Mouse (Mus musculus): ENCODE data around the gene Tctn1.

The Tctn1 gene

DNA sequence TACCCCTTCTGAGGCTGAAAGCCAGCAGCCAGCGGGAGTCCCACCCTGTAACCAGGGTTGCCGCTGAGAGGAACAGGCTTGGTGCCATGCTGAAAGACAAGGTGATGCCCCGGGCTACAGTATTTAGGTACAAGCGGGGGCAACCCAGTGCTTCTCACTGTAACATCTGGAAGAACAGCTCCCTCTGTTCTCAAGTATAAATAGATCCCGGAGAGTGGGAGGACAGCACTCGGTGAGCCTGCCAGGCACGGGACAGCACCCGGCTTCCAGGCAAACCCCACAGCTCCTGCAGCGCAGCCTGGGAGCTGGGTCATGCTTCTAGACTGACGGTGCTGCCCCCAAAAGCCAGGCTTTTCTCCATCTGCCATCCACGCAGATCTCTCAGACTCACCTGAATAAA is 16.7 kb downstream of the Tctn1 start:
- DNase-seq (ENCODE audit: low spot score), result no peak

DNA sequence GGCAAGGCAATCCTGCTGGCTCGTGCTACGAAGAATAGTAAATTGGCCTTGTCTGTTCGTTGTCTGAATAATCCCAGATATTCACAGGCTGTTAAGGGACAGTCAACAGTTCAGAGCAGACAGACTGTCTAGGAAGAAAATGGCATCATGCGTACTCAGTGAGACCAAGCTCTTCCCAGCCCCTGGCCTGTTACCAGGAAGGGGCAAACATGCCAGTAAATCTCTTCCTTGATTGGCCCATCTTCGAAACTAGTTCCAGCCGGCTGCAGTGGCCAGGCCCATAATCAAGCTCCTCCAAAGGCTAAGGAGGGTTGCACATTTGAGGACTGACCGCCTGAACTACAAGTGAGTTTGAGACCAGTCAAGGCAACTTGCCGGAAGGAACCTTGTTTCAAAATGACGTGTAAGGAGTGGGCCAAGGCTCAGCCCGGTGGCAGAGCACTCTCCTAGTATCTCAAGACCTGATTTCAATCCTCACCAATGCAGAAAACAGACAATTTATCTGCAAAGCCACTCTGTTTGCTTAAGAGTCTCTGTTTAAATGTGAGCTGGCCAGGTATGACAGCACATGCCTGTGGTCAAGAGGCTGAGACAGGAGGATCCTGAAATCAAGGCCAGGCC is 17.6 kb downstream of the Tctn1 start:
- DNase-seq (ENCODE audit: low spot score), result no peak

DNA sequence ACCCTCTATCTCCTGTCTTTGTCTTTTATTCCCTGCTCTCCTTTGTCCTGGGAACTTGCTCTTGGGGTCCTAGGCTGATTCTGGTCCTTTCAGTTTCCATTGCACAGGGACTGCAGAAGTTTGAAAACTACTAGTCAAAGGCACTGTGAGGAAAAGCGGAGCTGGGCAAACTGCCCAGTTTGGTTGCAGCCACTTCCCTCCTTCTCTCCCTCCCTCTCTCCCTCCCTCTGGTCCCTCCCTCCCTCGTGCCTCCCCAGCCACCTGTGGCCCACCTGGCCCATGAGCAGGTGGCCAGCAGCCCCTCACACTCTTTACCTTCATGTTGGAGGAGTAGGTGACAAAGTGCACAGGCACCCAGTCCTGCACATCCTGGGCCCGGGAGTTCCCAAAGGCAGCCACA is 19.1 kb downstream of the Tctn1 start:
- no peak for DNase-seq (ENCODE audit: low spot score)

DNA sequence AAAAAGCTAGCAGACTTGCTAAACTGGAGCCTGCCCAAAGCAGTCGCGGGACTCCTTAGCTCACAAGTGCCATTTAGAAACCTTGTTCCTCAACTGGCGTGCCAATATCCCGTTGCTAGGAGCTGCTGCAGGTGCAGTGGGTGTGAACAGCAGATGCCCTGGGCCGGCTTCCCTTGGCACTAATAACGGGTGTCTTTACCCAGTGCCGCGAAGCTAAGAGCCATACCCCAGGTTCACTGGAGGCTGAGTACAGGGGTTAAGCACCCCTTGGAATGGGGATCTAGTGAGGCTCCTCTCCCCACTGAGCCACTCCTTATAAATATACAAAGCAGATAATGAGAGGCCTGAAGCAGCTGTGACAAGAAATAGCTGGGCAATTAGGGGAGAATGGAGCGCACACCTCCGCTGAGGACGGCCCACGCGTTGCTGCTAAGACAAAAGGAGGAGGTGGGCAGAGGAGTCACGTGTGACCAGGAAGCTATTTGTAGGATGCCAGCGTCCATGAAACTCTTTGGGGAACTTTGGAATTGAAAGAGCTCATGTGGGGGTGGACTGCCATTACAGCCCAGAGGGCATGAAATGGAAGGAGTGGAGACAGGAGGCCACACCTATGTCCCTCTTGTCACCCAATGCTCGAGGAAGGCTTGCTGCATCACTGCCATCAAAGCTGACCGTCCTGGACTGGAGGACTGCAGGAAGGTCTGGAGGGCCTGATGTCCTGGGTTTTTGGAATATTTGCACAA is 20.3 kb downstream of the Tctn1 start:
- no peak for DNase-seq (ENCODE audit: low spot score)

DNA sequence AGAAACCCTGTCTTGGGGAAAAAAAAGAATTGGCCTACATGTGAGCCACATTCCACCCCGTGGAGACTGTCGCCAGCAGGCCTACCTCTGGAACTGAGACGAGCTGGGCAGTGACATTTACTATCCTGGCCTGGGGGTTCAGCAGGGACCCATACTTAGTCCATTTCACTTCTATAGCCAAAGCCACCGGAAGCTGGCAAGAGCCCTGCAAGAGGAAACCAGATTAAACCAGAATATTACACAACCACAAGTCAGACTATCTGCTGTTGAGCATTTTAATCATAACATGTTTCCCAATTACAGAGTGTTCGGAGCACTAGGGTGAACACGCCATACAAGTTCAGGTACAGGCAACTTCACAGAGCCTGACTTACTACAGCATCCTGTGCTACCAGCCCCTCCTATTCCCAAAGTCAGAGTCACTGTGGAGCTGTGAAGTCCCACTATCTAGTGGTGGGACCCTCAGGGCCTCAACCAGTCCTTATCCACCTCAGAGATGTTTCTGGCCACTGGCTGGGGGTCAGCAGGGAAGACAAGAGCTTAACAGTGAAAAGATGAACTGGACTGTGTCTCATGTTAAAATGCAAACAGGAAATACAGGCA is 21.6 kb downstream of the Tctn1 start:
- no peak for DNase-seq (ENCODE audit: low spot score)

DNA sequence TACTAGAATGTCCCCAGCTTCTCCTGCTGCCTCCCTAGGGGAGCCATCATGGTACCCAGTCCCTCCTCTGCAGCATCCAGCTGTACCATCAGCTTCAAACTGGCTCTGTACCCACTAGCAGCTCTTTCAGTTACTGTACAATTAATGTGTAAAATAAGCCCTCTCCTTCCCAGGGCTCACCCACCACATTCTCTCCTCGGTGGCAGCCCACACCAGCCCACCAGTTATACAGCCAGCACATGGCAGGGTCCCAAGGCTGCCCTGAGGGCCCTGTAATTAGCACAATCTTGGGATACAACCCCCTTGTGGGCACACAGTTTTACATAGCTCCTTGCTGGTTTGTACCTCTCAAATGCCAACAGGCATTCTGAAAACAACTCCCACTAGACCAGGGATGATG is 23.3 kb downstream of the Tctn1 start:
- DNase-seq (ENCODE audit: low spot score), result no peak

DNA sequence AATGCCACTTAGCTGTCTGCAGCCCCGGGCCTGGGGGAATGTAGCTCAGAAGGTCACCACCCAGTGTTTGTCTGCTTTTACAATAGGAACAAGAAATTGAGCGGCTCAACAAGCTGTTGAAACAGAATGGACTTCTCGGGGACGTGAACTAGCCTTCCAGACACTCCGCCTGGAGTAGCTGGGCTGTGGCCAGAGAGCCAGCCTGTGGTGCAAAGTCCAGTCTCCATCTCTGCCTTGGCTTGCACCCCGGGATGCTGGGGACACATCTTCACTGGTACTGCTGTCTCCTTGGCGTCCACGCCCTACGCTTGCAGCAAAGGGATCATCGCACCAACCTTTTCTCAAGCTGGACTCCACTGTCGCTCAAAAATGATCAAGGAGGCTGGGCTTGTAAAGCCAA is 23.7 kb downstream of the Tctn1 start:
- no peak for DNase-seq (ENCODE audit: low spot score)

DNA sequence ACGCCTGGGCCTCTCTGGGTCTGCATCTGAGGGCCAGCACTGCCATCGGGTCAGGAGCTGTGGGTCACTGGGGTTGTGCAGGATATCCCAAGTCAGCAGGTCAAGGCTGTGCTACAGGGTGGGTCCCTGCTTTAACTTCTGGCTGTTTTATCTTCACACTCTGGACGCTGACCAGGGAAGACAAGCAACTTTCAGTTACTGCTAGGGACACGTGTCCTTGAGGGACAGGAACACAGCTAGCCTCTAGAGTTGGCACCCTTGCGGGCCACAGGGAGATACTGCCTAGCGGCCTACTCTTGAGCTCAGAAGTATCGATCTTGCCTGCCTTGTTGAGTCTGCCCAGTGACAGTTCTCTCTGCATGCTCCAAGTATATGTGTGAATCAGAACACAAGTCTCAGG is 24.6 kb downstream of the Tctn1 start:
- DNase-seq (ENCODE audit: low spot score), result no peak

DNA sequence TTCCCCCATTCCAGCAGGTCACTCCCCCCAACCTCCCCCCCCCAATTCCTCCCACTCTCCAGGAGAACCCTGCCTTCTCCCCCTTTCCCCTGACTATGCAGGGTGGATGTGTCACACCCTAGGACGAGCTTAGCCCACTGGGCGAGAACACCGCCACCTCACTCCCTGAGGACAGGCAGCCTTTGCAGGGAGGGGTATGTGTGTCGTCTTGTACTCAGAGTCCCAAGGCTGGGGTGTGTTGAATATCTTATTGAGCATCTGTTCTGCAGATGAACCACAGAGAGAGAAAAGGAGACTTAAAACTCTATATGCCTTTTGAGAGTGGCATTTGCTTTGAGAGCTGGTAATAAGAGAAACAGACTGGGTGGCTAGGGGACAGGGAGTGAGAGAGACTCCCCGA is 27.1 kb downstream of the Tctn1 start:
- no peak for DNase-seq (ENCODE audit: low spot score)

DNA sequence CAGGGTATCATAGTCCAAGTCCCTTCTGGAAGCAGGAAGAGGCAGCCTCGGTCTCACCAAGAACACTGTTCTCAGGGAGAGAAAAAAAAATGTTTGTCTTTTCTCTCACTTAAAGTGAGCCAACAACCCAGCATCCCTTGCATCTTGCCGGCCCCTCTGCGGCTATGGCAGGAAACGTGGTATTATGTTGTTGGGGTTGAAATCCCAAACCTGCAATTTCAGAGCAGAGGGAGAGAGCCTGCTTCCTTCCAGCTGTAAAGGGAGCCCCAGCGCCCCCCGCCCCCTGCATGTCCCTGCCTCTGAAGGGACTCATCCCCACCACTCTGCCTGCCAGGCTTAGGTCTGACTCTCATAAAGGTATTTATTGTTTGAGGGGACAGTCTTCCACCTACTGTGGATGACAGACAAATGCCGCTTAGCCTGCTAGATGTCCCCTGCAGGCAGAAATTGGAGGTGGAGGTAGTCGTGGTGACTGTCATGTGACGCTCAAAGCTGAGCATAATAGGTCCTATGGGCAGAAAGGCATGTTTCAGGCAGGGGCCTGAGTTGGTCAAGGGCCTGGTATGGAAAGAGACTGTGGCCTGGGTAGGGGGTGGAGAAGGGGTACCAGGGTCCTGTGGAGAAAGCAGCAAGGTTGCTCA is 28.9 kb downstream of the Tctn1 start:
- DNase-seq (ENCODE audit: low spot score), result no peak

DNA sequence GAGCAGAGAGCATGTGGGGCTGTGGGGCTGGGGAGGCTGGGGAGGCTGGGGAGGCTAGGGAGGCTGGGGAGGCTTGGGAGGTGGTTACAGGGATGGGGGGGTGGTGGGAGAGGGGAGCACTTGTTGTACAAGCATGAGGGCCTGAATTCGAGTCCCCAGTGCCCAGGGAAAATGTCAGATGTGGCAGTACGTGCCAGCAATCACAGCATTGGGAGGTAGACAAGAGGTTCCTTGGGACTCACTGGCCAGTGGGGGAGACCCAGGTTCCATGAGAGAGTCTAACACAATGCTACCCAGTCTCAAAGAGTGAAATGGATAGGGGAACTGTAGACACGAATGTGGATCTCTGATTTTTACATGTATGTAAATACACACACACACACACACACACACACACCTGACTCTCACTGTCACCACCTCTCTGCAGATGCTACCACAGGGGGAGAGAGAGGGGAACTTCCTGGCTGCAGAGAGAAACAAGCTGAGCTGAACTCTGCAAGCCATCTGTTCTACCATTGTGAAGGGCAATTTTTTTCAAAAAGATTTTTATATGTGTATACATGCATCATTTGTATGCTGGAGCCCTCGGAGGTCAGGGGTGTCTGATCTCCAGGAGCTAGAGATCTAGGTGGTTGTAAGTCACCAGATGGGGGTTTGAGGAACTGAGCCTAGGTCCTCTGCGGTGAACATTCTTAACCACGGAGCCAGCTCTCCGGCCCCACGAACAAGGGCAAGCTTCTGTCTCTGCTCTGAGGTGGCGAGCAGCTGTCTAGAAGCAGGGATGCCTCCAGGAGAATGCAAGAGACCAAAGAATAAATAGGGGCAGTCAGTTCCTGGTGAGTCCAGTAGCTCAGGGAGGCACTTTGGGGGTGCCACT is 29.7 kb downstream of the Tctn1 start:
- DNase-seq (ENCODE audit: low spot score), result no peak

DNA sequence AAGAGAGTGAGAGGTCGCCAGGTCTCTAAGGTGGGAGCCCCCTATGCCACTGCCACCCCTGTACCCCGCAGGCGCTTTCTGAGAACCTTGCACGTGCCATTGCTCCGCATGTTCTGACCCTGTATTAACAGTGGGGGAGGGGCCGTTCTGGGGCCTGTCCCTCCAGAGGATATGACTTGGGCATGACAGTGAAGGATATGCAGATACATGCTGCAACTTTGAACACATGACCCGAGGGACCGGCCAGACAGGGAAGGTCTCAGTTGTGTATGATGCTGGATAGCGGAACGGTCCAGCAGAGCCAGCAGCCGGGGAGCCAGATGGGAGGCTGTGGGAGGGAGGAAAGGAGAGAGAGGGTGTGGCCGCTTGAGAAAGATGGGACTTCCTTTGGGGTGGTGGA is 30.6 kb downstream of the Tctn1 start:
- DNase-seq (ENCODE audit: low spot score), result no peak

DNA sequence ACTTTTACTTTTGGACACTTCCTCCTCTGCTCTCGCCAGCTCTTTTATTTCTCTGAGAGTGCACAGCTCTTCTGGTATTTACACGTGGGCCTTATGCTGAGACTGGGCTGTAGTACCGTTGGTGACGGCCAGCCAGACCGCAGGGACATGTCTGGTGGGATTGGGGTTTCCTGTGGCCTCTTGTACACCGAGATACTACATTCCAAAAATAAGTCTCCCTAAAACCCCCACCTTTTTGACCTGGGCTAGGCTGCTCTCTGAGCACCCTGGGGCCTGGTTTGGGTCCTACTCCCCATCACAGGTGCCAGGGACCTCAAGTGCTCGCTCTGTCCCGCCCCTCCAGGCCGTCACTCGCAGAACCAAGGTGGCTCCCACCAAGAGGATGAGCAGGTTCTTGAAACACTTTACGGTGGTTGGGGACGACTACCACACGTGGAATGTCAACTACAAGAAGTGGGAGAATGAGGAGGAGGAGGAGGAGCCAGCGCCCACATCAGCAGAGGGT is 31.1 kb downstream of the Tctn1 start:
- DNase-seq (ENCODE audit: low spot score), result no peak

DNA sequence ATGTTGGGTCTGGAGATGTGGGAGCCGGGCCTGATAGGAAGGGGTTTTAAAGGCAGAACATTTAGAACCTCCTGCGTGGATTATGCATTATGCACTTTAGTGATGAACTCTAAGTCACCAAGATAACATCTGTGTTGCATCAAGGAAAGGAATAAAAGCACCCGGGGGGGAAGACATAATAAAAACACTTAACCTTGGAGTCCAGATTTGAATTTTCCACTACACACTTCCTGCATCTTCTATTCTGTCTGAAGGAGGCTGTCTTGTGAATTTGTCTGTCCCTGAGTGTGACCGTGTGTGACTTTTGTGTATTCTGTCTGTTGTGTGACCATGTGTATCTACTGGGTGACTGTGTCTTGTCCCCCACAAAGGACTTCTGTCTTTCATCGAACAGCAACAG is 32.3 kb downstream of the Tctn1 start:
- no peak for DNase-seq (ENCODE audit: low spot score)

DNA sequence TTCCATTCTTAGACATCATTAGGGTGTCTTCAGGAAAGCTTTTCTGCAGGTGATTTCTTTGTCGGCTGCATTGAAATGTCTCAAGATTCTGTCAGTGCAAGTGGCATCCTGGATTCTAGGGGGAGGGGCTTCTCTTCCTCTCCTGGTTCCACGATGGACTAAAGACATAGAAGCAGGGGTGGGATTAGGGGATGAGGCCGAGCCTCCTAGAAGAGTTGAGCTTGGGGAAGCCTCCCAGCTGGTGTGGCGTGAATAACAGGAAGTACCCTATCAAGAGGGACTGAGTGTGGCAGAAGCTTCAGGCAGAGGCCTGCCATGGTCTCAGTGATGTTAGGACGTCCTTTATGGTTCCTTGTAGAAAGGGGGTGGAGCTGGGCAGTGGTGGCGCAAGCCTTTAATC is 32.8 kb downstream of the Tctn1 start:
- DNase-seq (ENCODE audit: low spot score), result no peak

DNA sequence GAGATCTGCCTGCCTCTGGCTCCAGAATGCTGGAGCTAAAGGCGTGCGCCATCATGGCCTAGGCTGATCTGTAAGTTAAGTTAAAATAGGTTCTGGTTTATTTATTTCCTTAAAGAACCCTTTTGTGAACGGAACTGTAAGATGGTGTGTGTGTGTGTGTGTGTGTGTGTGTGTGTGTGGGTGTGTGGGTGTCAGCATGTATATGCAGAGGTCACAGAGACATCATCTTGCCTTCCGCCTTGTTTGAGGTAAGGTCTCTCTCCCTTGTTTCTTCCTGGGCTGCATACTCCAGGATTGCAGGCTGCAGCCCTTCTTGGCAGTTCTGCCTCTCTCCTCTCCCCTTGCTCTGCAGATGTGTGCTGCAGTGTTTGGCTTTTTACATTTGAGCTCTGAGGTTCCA is 33.4 kb downstream of the Tctn1 start:
- DNase-seq (ENCODE audit: low spot score), result no peak

DNA sequence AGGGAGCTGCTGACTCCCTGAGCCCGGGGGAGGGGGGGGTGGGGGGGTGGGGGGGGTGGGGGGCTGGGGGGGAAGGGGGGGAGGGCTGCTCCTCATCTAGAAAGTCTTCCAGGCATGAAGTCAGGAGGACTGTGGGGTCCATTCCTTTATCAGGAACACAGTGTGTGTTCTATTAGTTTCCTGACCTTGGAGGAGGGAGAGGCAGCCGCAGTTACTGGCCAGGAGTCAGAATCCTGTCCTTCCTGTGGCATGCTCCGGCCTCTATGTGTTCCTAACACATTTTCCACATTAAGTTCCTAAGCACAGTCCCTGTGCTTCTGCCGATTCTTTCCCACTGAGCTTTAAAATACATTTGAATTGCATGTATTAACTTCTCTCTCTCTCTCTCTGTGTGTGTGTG is 35.5 kb downstream of the Tctn1 start:
- no peak for DNase-seq (ENCODE audit: low spot score)

DNA sequence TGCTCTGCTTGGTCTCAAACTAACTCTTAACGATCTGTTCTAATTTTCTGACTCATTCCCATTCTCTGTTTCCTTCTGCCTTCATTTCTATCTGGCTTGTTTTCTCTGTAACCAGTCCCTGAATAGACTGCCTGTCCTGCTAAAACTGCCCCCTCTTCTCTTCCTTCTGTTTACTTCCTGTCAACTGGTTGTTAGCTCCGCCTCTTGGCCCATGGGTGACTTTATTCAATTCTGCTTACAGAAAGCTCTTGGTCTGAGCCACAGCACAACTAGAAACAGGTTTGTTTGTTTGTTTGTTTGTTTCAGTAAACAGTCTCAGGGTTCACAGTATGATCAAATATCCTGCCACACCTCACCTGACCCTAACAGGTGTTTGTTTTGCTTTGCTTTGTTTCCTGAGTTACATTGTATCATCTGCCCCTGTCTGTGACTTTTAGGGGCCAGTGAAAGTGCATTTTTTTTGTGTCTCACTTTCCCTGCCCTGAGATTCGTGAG is 35.9 kb downstream of the Tctn1 start:
- no peak for DNase-seq (ENCODE audit: low spot score)

DNA sequence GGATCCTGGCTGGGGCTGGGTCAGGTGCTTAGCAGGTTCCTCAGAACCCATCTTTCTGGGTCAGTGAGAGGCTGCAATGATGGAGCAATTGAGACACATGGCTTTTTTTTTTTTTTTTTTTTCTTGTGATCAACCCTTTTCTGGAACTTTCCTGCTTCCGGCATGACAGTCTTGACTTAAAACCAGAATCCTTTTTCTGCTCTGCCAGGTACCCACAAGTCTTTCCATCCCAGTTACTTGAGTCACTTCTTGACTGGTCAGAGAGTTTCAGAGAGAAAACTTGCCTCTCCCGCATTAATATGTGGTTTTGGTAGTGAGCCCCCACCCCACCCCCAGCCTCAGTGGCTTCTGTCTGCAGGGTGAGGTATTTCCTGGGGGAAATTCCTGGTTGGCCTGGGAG is 40.0 kb downstream of the Tctn1 start:
- DNase-seq (ENCODE audit: low spot score), result no peak

DNA sequence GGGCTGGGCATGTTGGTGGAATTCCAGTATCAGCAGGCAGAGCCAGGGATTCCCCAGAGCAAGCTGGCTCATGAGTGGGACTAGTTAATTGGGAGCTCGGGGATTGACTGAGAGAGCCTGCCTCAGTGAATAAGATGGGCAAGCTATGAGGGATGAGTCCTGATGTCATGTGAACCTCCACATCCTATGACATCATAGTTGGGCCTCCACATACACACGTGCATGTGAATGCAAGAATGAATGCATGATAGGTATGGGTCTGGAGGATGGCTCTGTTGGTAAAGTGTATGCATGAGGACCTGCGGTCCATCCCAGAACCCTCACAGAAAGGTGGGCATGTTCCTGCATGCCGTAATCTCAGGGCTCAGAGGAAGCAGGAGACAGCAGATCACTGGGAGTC is 43.2 kb downstream of the Tctn1 start:
- no peak for DNase-seq (ENCODE audit: low spot score)

DNA sequence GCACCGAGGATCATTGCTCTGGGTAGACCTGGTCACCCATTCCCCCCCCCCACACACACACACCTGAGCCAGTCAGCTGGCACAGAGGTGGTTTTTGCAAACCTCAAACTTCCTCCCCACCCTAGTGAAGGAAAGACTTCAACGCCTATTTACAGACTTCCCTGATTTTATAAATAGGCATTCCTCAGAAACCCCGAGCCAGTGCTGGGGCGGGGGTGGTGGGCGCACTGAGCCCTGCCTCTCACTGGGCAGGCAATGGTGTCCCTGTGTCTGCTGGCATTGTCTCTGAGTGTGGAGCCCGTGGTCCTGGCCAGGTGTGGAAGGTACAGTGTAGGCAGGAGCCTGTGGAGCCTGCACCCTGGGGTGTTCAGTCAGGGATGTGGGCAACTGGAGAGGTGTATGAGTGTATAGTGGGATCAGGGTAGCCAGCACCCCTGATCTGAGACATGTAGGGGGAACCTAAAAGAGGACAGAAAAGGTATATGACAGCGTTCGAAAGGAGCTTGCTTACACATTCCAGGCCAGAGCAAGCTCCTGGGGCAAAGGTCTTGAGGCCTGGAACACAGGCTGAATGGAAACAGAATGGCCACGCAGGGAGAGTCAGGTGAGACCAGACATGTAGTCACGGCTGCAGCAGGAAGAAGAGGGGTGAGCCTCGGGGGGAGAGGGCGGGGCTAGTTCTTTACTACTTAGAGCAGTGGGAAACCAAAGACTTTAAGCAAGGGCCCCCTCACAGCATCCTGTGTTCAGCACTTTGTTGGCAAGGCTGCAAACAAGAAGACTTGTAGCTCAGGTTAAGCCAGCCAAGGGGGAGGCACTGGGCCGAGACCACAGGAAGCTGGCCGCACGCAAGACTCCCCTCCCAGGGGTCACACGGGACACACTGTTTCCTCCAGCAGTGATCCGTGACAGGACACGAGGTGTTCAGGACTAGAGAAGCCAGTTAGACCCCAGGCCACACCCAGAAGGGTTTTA is 44.3 kb downstream of the Tctn1 start:
- DNase-seq (ENCODE audit: low spot score), result no peak
